Mouse (Mus musculus): Measurements from ENCODE around the gene Zc3h12d. TPM values are rescaled to one million over a fixed set of nuclear protein-coding genes. Genes with fewer than 3 reads are reported as not detected.
A peak's percentile ranks its signal among the peaks of the same experiment; 100 is the strongest.

Gene Zc3h12d
- polyA plus RNA-seq, 1 experiment: 0.34 TPM

GRCm38 (mm10) chr10:7838036-7838435, 5.8 kb downstream of the Zc3h12d start:
- H3K4me1 ChIP-seq: peaks cover 43% of the 10 kb centered on the region
- peaks cover 35% of the 10 kb centered on the region for H3K27me3 ChIP-seq (replicated peaks)
- no peak overlapping the region for H3K4me3 ChIP-seq (replicated peaks)
- no peak for TF ChIP-seq GATA1 (IDR thresholded peaks at IDR 0.05; ENCODE audit: borderline replicate concordance, low read length)
- no peaks in the 10 kb centered on the region for H3K36me3 ChIP-seq (replicated peaks; ENCODE audit: low read length)
- no peaks in the 10 kb centered on the region for H3K9me3 ChIP-seq

GRCm38 (mm10) chr10:7838874-7839421, 6.7 kb downstream of the Zc3h12d start:
- Histone ChIP-seq H3K4me1 (peaks cover 52% of the 10 kb centered on the region), H3K36me3 (replicated peaks; ENCODE audit: low read length) (no peaks in the 10 kb centered on the region), H3K27me3 (replicated peaks) (peaks cover 28% of the 10 kb centered on the region), H3K4me3 (replicated peaks) (no peak overlapping the region), H3K9me3 (no peaks in the 10 kb centered on the region)
- no peak for TF ChIP-seq FLI1 (IDR thresholded peaks at IDR 0.05; ENCODE audit: low read length)
- TF ChIP-seq GATA1 (IDR thresholded peaks at IDR 0.05; ENCODE audit: borderline replicate concordance, low read length): no peak

- H3K36me3 ChIP-seq (replicated peaks; ENCODE audit: low read length): no peaks in the 10 kb centered on the region
- H3K4me3 ChIP-seq (replicated peaks): no peak overlapping the region
- peaks cover 23% of the 10 kb centered on the region for H3K27me3 ChIP-seq (replicated peaks)
- H3K9me3 ChIP-seq: no peaks in the 10 kb centered on the region
- TF ChIP-seq GATA1 (IDR thresholded peaks at IDR 0.05; ENCODE audit: borderline replicate concordance, low read length) (no peak), FLI1 (IDR thresholded peaks at IDR 0.05; ENCODE audit: low read length) (no peak)
- H3K4me1 ChIP-seq: peaks cover 60% of the 10 kb centered on the region
Observed at GRCm38 (mm10) chr10:7839551-7840352, 7.5 kb downstream of the Zc3h12d start.

GRCm38 (mm10) chr10:7840353-7840733, 8.1 kb downstream of the Zc3h12d start:
- no peak overlapping the region for H3K4me3 ChIP-seq (replicated peaks)
- H3K4me1 ChIP-seq: peaks cover 64% of the 10 kb centered on the region
- H3K36me3 ChIP-seq (replicated peaks; ENCODE audit: low read length): no peaks in the 10 kb centered on the region
- TF ChIP-seq GATA1 (IDR thresholded peaks at IDR 0.05; ENCODE audit: borderline replicate concordance, low read length) (no peak), FLI1 (IDR thresholded peaks at IDR 0.05; ENCODE audit: low read length) (no peak)
- peaks cover 20% of the 10 kb centered on the region for H3K27me3 ChIP-seq (replicated peaks)
- H3K9me3 ChIP-seq: no peaks in the 10 kb centered on the region

- Histone ChIP-seq H3K4me3 (replicated peaks) (peak overlapping the region; percentile 11), H3K36me3 (replicated peaks; ENCODE audit: low read length) (no peaks in the 10 kb centered on the region), H3K27me3 (replicated peaks) (peaks cover 16% of the 10 kb centered on the region), H3K9me3 (no peaks in the 10 kb centered on the region), H3K4me1 (peaks cover 67% of the 10 kb centered on the region)
- no peak for TF ChIP-seq GATA1 (IDR thresholded peaks at IDR 0.05; ENCODE audit: borderline replicate concordance, low read length)
- no peak for TF ChIP-seq FLI1 (IDR thresholded peaks at IDR 0.05; ENCODE audit: low read length)
Observed at GRCm38 (mm10) chr10:7840785-7841184, 8.5 kb downstream of the Zc3h12d start.

GRCm38 (mm10) chr10:7841571-7842080, 9.4 kb downstream of the Zc3h12d start:
- H3K36me3 ChIP-seq (replicated peaks; ENCODE audit: low read length): no peaks in the 10 kb centered on the region
- peak overlapping the region; percentile 88 for H3K4me3 ChIP-seq (replicated peaks)
- H3K4me1 ChIP-seq: peaks cover 76% of the 10 kb centered on the region
- peaks cover 9% of the 10 kb centered on the region for H3K27me3 ChIP-seq (replicated peaks)
- no peaks in the 10 kb centered on the region for H3K9me3 ChIP-seq
- TF ChIP-seq FLI1 (IDR thresholded peaks at IDR 0.05; ENCODE audit: low read length): no peak
- TF ChIP-seq GATA1 (IDR thresholded peaks at IDR 0.05; ENCODE audit: borderline replicate concordance, low read length): no peak

- no peaks in the 10 kb centered on the region for H3K9me3 ChIP-seq
- peaks cover 91% of the 10 kb centered on the region for H3K4me1 ChIP-seq
- no peak overlapping the region for H3K4me3 ChIP-seq (replicated peaks)
- no peak for TF ChIP-seq FLI1 (IDR thresholded peaks at IDR 0.05; ENCODE audit: low read length)
- TF ChIP-seq GATA1 (IDR thresholded peaks at IDR 0.05; ENCODE audit: borderline replicate concordance, low read length): no peak
- H3K36me3 ChIP-seq (replicated peaks; ENCODE audit: low read length): no peaks in the 10 kb centered on the region
- H3K27me3 ChIP-seq (replicated peaks): peaks cover 6% of the 10 kb centered on the region
Observed at GRCm38 (mm10) chr10:7843181-7843580, 10.9 kb downstream of the Zc3h12d start.

GRCm38 (mm10) chr10:7844161-7844560, 11.9 kb downstream of the Zc3h12d start:
- no peaks in the 10 kb centered on the region for H3K9me3 ChIP-seq
- TF ChIP-seq FLI1 (IDR thresholded peaks at IDR 0.05; ENCODE audit: low read length) (no peak), GATA1 (IDR thresholded peaks at IDR 0.05; ENCODE audit: borderline replicate concordance, low read length) (no peak)
- no peaks in the 10 kb centered on the region for H3K36me3 ChIP-seq (replicated peaks; ENCODE audit: low read length)
- peaks cover 96% of the 10 kb centered on the region for H3K4me1 ChIP-seq
- H3K27me3 ChIP-seq (replicated peaks): peaks cover 3% of the 10 kb centered on the region
- no peak overlapping the region for H3K4me3 ChIP-seq (replicated peaks)

- Histone ChIP-seq H3K36me3 (replicated peaks; ENCODE audit: low read length) (no peaks in the 10 kb centered on the region), H3K4me1 (peaks cover 96% of the 10 kb centered on the region), H3K4me3 (replicated peaks) (no peak overlapping the region), H3K27me3 (replicated peaks) (peaks cover 2% of the 10 kb centered on the region), H3K9me3 (no peaks in the 10 kb centered on the region)
- no peak for TF ChIP-seq GATA1 (IDR thresholded peaks at IDR 0.05; ENCODE audit: borderline replicate concordance, low read length)
- no peak for TF ChIP-seq FLI1 (IDR thresholded peaks at IDR 0.05; ENCODE audit: low read length)
Observed at GRCm38 (mm10) chr10:7845136-7845535, 12.9 kb downstream of the Zc3h12d start.

GRCm38 (mm10) chr10:7845991-7846390, 13.7 kb downstream of the Zc3h12d start:
- Histone ChIP-seq H3K4me1 (peaks cover 96% of the 10 kb centered on the region), H3K27me3 (replicated peaks) (peaks cover 6% of the 10 kb centered on the region), H3K4me3 (replicated peaks) (no peak overlapping the region), H3K36me3 (replicated peaks; ENCODE audit: low read length) (no peaks in the 10 kb centered on the region), H3K9me3 (no peaks in the 10 kb centered on the region)
- TF ChIP-seq GATA1 (IDR thresholded peaks at IDR 0.05; ENCODE audit: borderline replicate concordance, low read length) (no peak), FLI1 (IDR thresholded peaks at IDR 0.05; ENCODE audit: low read length) (no peak)

Data from megakaryocyte, embryonic 14.5 days (primary cell).